Mouse (Mus musculus) cerebellum, adult 2 months (tissue): ENCODE data around the gene Sar1a. TPM values are rescaled to one million over a fixed set of nuclear protein-coding genes. Genes with fewer than 3 reads are reported as not detected.
A peak's percentile ranks its signal among the peaks of the same experiment; 100 is the strongest.

Source experiments
- DNase-seq, 2 experiments: peaks; one replicate each; pipeline ENCODE4 v3.0.0; 2021
- H3K27ac ChIP-seq: fragments of 200-500 bp; 2 replicates; pipeline ENCODE4 v1.5.1; 2012; ENCODE audit warnings: low read length, control low read depth, inconsistent platforms; ENCODE audit not compliant: insufficient read depth
- H3K27me3 ChIP-seq: fragments of 200-500 bp; 2 replicates; pipeline ENCODE4 v1.6.1; 2012; ENCODE audit warnings: inconsistent platforms, mild to moderate bottlenecking, low read length, moderate library complexity; ENCODE audit not compliant: control insufficient read depth, insufficient read depth
- H3K4me1 ChIP-seq: fragments of 200-500 bp; 2 replicates; pipeline ENCODE4 v1.6.1; 2011; ENCODE audit warnings: low read length; ENCODE audit not compliant: control insufficient read depth, insufficient read depth
- H3K4me3 ChIP-seq: fragments of 200-500 bp; replicated peaks from 2 replicates; pipeline ENCODE3; 2011; ENCODE audit warnings: mild to moderate bottlenecking, low read depth, low read length, control low read depth; ENCODE audit not compliant: insufficient read depth
- CTCF ChIP-seq: fragments of 200-500 bp; IDR thresholded peaks from 2 replicates; pipeline ENCODE4 v1.5.1; 2011; ENCODE audit warnings: low read depth, mild to moderate bottlenecking, control low read depth, low read length, moderate library complexity, borderline replicate concordance; ENCODE audit not compliant: insufficient read depth
- POLR2A ChIP-seq: fragments of 200-500 bp; IDR thresholded peaks from 2 replicates; pipeline ENCODE4 v1.6.1; 2011; ENCODE audit warnings: low read length, control low read depth, borderline replicate concordance; ENCODE audit not compliant: insufficient read depth
- WGBS: fragments of 180-500 bp; shearing (Covaris S2); methylation state at CpG from one replicate; pipeline ENCODE4 v1.1.7; 2018; 5-methylcytosine and 5-hydroxymethylcytosine counted together
- polyA plus RNA-seq: library from polyadenylated mRNA; depleted of rRNA; stranded (reverse); fragments of >200 nt; gene quantifications from 2 replicates; pipeline ENCODE4 v1.2.3, GENCODE M21; 2012

Sar1a gene
- polyA plus RNA-seq, 1 experiment = 105 TPM

DNA sequence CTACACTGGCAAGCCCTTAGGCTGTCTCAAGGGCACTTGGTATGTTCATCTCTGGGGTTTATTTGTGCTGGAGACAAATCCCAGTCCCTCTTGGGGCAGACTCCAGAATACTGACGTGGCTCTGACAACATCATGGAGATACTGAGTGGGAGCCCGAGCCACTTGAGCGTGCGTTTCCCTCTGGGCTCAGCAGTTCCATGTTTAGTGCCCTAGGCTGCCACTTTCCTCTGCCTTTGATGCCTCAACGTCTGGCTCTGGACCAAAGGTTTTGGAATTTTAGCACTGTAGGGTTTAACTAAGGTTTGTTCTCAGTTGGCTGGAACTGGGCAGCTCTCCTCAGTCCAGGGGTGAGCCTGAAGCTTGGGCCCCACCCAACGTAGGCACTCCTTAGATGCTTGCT is 43.2 kb downstream of the Sar1a start:
- TF ChIP-seq POLR2A (no peak), CTCF (no peak)

DNA sequence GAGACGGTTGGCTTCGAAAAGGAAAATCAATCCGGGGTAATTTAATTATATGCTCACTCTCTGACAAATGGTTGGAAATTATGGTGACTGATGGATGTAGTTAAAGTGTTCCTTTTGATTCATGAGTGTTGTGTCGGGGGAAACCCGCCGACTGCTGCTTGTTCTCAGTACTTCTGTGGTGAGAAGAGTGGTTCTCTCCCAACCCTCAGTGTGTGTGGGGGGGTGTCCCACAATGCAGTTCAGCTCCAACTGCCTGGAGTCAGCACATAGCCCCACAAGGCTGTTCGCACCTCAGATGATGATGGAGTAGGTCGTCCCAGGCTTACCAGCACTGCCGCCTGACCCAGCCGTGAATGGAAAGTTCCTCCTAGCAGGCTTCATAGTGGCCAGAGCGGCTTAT is 49.1 kb downstream of the Sar1a start:
- 73% methylated on average over 11 of the region's 11 CpGs for WGBS

More for the DNA sequence above, 43.2 kb downstream of the Sar1a start:
- 51% methylated on average over 6 of the region's 6 CpGs for WGBS
- no peak for DNase-seq
- Histone ChIP-seq H3K27ac (no peak overlapping the region), H3K4me1 (no peaks in the 10 kb centered on the region), H3K4me3 (no peak overlapping the region), H3K27me3 (no peaks in the 10 kb centered on the region)

DNA sequence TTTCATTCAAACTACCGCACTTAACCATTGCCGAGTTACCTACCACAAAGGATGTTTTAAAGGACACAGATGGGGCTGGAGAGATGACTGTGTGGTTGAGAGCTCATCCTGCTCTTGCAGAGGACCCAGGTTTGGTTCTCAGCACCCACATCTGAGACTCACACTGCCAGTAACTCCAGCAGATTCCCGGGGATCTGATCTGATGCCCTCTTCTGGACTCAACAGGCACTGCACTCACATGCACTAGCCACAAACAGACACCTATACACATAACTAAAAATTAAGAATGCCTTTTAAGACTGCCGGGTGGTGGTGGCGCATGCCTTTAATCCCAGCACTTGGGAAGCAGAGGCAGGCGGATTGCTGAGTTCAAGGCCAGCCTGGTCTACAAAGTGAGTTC is 50.1 kb downstream of the Sar1a start:
- H3K4me3 ChIP-seq = no peak overlapping the region
- 97% methylated on average over 6 of the region's 6 CpGs for WGBS
- no peak for DNase-seq
- H3K27ac ChIP-seq = no peak overlapping the region
- H3K4me1 ChIP-seq = no peaks in the 10 kb centered on the region
- H3K27me3 ChIP-seq = no peaks in the 10 kb centered on the region
- TF ChIP-seq CTCF = no peak
- no peak for TF ChIP-seq POLR2A

More for the DNA sequence above, 49.1 kb downstream of the Sar1a start:
- TF ChIP-seq CTCF (no peak), POLR2A (no peak)
- Histone ChIP-seq H3K27ac (no peak overlapping the region), H3K27me3 (no peaks in the 10 kb centered on the region), H3K4me1 (no peaks in the 10 kb centered on the region), H3K4me3 (no peak overlapping the region)
- no peak for DNase-seq

DNA sequence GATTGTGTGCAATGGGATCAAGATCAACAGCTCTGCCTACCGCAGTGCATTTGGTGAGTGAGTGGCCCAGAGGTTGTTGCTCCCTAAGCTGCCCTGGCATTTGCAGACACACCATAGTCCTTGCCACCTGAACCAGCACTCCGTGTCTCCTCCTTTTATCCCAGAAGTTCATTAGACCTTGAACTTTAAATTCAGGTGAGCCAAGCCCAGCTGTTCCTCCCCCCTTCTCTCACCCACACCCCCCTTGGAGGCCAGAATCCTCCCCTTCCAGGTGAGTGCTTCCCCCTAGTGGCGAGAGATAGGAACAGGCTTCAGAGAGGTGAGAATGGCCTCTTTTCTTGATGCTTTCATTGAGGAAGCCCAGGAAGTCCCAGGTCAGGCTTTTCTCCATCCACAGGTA is 54.3 kb downstream of the Sar1a start:
- DNase-seq = no peak
- no peak overlapping the region for H3K4me3 ChIP-seq
- no peak overlapping the region for H3K27ac ChIP-seq
- peaks cover 4% of the 10 kb centered on the region; the same call in 1 of the 2 replicates for H3K4me1 ChIP-seq
- 43% methylated on average over 3 of the region's 3 CpGs for WGBS
- TF ChIP-seq CTCF = peak; percentile 59; the same call in 1 of the 2 replicates
- no peak for TF ChIP-seq POLR2A
- H3K27me3 ChIP-seq = no peaks in the 10 kb centered on the region

GRCm38 (mm10) chr10:61736671-61737078 is 56.6 kb downstream of the Sar1a start:
- Histone ChIP-seq H3K27ac (no peak overlapping the region), H3K4me3 (no peak overlapping the region), H3K4me1 (peaks cover 4% of the 10 kb centered on the region; the same call in 1 of the 2 replicates), H3K27me3 (no peaks in the 10 kb centered on the region)
- TF ChIP-seq CTCF = no peak
- TF ChIP-seq POLR2A = no peak
- WGBS = 35% methylated on average over 10 of the region's 10 CpGs
- DNase-seq = no peak

- peaks cover 4% of the 10 kb centered on the region; the same call in 1 of the 2 replicates for H3K4me1 ChIP-seq
- no peak overlapping the region for H3K4me3 ChIP-seq
- TF ChIP-seq POLR2A = no peak
- TF ChIP-seq CTCF = no peak
- DNase-seq = no peak
- H3K27me3 ChIP-seq = no peaks in the 10 kb centered on the region
- 93% methylated on average over 1 of the region's 1 CpGs for WGBS
- H3K27ac ChIP-seq = no peak overlapping the region
Observed at GRCm38 (mm10) chr10:61737537-61737936, 57.4 kb downstream of the Sar1a start.

GRCm38 (mm10) chr10:61738126-61738525 is 58.0 kb downstream of the Sar1a start:
- Histone ChIP-seq H3K27ac (no peak overlapping the region), H3K4me3 (no peak overlapping the region), H3K27me3 (no peaks in the 10 kb centered on the region), H3K4me1 (peaks cover 4% of the 10 kb centered on the region; the same call in 1 of the 2 replicates)
- WGBS = 80% methylated on average over 4 of the region's 4 CpGs
- TF ChIP-seq CTCF (no peak), POLR2A (no peak)
- no peak for DNase-seq

GRCm38 (mm10) chr10:61741306-61741705 is 61.2 kb downstream of the Sar1a start:
- no peak overlapping the region for H3K4me3 ChIP-seq
- no peak overlapping the region for H3K27ac ChIP-seq
- 77% methylated on average over 1 of the region's 1 CpGs for WGBS
- TF ChIP-seq CTCF (no peak), POLR2A (no peak)
- H3K4me1 ChIP-seq = peaks cover 4% of the 10 kb centered on the region; the same call in 1 of the 2 replicates
- H3K27me3 ChIP-seq = no peaks in the 10 kb centered on the region
- no peak for DNase-seq
